25 mouse cellular contexts compared by ENCODE assay signal in genomic region chr15:71129802-71130201, GRCm38 (mm10).
DNase-seq lines count a peak whose midpoint lies in the region; ATAC-seq lines count a peak whose summit lies in the region.
"Had no signal": no experiment of that assay in that cellular context is flagged by ENCODE, and none has a peak within 500 bp of the region (broad histone marks: within the 10 kb centered on the region; RNA-seq: fewer than 3 reads in every experiment).

No protein-coding gene starts in this region.

- no peak overlapping the region for H3K4me2 ChIP-seq in midbrain, embryonic 12.5 days (replicated peaks)
- no peak overlapping the region for H3K4me2 ChIP-seq in midbrain, embryonic 16.5 days (ENCODE audit: low read length)
- H3K4me2 ChIP-seq in midbrain, embryonic 14.5 days (ENCODE audit: low read length): no peak overlapping the region
- H3K4me2 ChIP-seq: embryonic facial prominence, embryonic 12.5 days; forebrain, embryonic 13.5 days; forebrain, embryonic 15.5 days had no signal

- H3K4me3 ChIP-seq in midbrain, embryonic 12.5 days: no peak overlapping the region
- H3K4me3 ChIP-seq in midbrain, embryonic 16.5 days (ENCODE audit: low read depth, low read length): no peak overlapping the region
- H3K4me3 ChIP-seq in midbrain, embryonic 14.5 days (replicated peaks; ENCODE audit: low read depth, low read length): no peak overlapping the region
- H3K4me3 ChIP-seq in midbrain, embryonic 10.5 days: no peak overlapping the region
- H3K4me3 ChIP-seq: embryonic facial prominence, embryonic 10.5 days; embryonic facial prominence, embryonic 12.5 days; forebrain, embryonic 13.5 days; forebrain, embryonic 15.5 days had no signal

- no peak overlapping the region for H3K9ac ChIP-seq in midbrain, embryonic 12.5 days (replicated peaks)
- no peak overlapping the region for H3K9ac ChIP-seq in midbrain, embryonic 16.5 days (ENCODE audit: low read depth, low read length)
- H3K9ac ChIP-seq in midbrain, embryonic 14.5 days (replicated peaks; ENCODE audit: low read length): no peak overlapping the region
- H3K9ac ChIP-seq: embryonic facial prominence, embryonic 12.5 days; forebrain, embryonic 13.5 days; forebrain, embryonic 15.5 days; forebrain, postnatal 0 days had no signal

- H3K9me3 ChIP-seq in midbrain, embryonic 12.5 days: no peaks in the 10 kb centered on the region
- no peaks in the 10 kb centered on the region for H3K9me3 ChIP-seq in midbrain, embryonic 16.5 days (replicated peaks; ENCODE audit: control insufficient read depth, low read length, poor library complexity, severe bottlenecking)
- no peaks in the 10 kb centered on the region for H3K9me3 ChIP-seq in midbrain, embryonic 14.5 days (ENCODE audit: control insufficient read depth, low read length)
- no peaks in the 10 kb centered on the region for H3K9me3 ChIP-seq in midbrain, embryonic 10.5 days (replicated peaks)
- H3K9me3 ChIP-seq: embryonic facial prominence, embryonic 10.5 days; embryonic facial prominence, embryonic 12.5 days; forebrain, embryonic 13.5 days; forebrain, embryonic 15.5 days; G1E had no signal

- H3K27ac ChIP-seq in midbrain, embryonic 12.5 days (replicated peaks): no peak overlapping the region
- H3K27ac ChIP-seq in midbrain, embryonic 16.5 days (ENCODE audit: low read length): no peak overlapping the region
- no peak overlapping the region for H3K27ac ChIP-seq in midbrain, embryonic 14.5 days (replicated peaks; ENCODE audit: low read depth, low read length)
- no peak overlapping the region for H3K27ac ChIP-seq in midbrain, embryonic 10.5 days (replicated peaks)
- H3K27ac ChIP-seq: embryonic facial prominence, embryonic 10.5 days; embryonic facial prominence, embryonic 12.5 days; forebrain, embryonic 13.5 days; forebrain, embryonic 15.5 days had no signal

- no peaks in the 10 kb centered on the region for H3K27me3 ChIP-seq in midbrain, embryonic 12.5 days
- no peaks in the 10 kb centered on the region for H3K27me3 ChIP-seq in midbrain, embryonic 16.5 days (ENCODE audit: control insufficient read depth, insufficient read depth, low read depth, low read length)
- H3K27me3 ChIP-seq in midbrain, embryonic 14.5 days (ENCODE audit: control insufficient read depth, insufficient read depth, low read length): no peaks in the 10 kb centered on the region
- no peaks in the 10 kb centered on the region for H3K27me3 ChIP-seq in midbrain, embryonic 10.5 days (ENCODE audit: low read depth, poor library complexity, severe bottlenecking)
- H3K27me3 ChIP-seq: CH12.LX; embryonic facial prominence, embryonic 12.5 days; forebrain, embryonic 13.5 days; forebrain, embryonic 15.5 days; Patski had no signal

- peak; percentile 1 for DNase-seq in embryo, embryonic 11 days
- no peak for DNase-seq in embryo, embryonic 9.5 days (ENCODE audit: extremely low spot score)
- DNase-seq in midbrain, embryonic 14.5 days: peak; percentile 37
- DNase-seq in midbrain, embryonic 10.5 days (ENCODE audit: low spot score): no peak
- DNase-seq: adrenal gland, adult 8-10 months; adrenal gland, postnatal 14 days; adrenal gland, postnatal 36 days; B cell, adult 2 months; cerebellum, adult 11-12 months; cerebellum, adult 2 months; cerebellum, adult 9-10 months; cerebellum, postnatal 10 days; cerebellum, postnatal 25 days; forebrain, postnatal 0 days had no signal

- no peaks in the 10 kb centered on the region for H3K36me3 ChIP-seq in midbrain, embryonic 12.5 days
- no peaks in the 10 kb centered on the region for H3K36me3 ChIP-seq in midbrain, embryonic 16.5 days (ENCODE audit: control insufficient read depth, insufficient read depth, low read length)
- no peaks in the 10 kb centered on the region for H3K36me3 ChIP-seq in midbrain, embryonic 14.5 days (ENCODE audit: control insufficient read depth, insufficient read depth, low read length)
- no peaks in the 10 kb centered on the region for H3K36me3 ChIP-seq in midbrain, embryonic 10.5 days
- H3K36me3 ChIP-seq: embryonic facial prominence, embryonic 10.5 days; embryonic facial prominence, embryonic 12.5 days; forebrain, embryonic 15.5 days; G1E had no signal

- H3K4me1 ChIP-seq in midbrain, embryonic 12.5 days: no peaks in the 10 kb centered on the region
- no peaks in the 10 kb centered on the region for H3K4me1 ChIP-seq in midbrain, embryonic 16.5 days (ENCODE audit: control insufficient read depth, insufficient read depth, low read length)
- H3K4me1 ChIP-seq in midbrain, embryonic 14.5 days (ENCODE audit: control insufficient read depth, insufficient read depth, low read length): no peaks in the 10 kb centered on the region
- H3K4me1 ChIP-seq in midbrain, embryonic 10.5 days: 0 out of 2 replicates have a peak, but pooled peaks cover 4% of the 10 kb centered on the region
- H3K4me1 ChIP-seq: embryonic facial prominence, embryonic 10.5 days; embryonic facial prominence, embryonic 12.5 days; forebrain, embryonic 13.5 days; forebrain, embryonic 15.5 days had no signal

- 0 out of 2 replicates have a peak, but pooled peaks have one; percentile 27 for ATAC-seq in midbrain, embryonic 12.5 days (ENCODE audit: low FRiP score, low read depth)
- no peak for ATAC-seq in midbrain, embryonic 16.5 days
- ATAC-seq in midbrain, embryonic 14.5 days (ENCODE audit: low FRiP score, low TSS enrichment): no peak
- ATAC-seq: activated CD4-positive, CD25-positive, alpha-beta regulatory T cell, adult 4 months; CD4-positive, CD25-positive, alpha-beta regulatory T cell, adult 4 months; forebrain, embryonic 13.5 days; forebrain, embryonic 15.5 days; forebrain, postnatal 0 days; Patski had no signal

Comparison
In these comparisons a context has a peak if more than half of its experiments do, and no peak if none do; other contexts are left out.
1. DNase-seq: peak in embryo, embryonic 11 days (single experiment) and midbrain, embryonic 14.5 days (single experiment); none in embryo, embryonic 9.5 days (single experiment) and midbrain, embryonic 10.5 days (single experiment).